Mouse (Mus musculus): ENCODE data around the gene Oxgr1. TPM values are rescaled to one million over a fixed set of nuclear protein-coding genes. Genes with fewer than 3 reads are reported as not detected.

Oxgr1 gene
- 0.03 TPM for polyA plus RNA-seq (2021)

- ATAC-seq (peak; percentile 58), DNase-seq (ENCODE audit: low read depth, low spot score) (no peak)
- POLR2A ChIA-PET: no interaction called here
- CTCF ChIA-PET: no interaction called here
- in situ Hi-C loops (cut with MboI; ENCODE audit: low pct_unique_long_range_greater_than_20kb): no loop called here
- TF ChIP-seq CTCF (IDR thresholded peaks at IDR 0.05): no peak
- no peaks in the 10 kb centered on the region for H3K27me3 ChIP-seq
Measured at GRCm38 (mm10) chr14:120042187-120042820, at the start of gene Oxgr1. Gene Oxgr1 (minus strand): TSS chr14:120042435.

- DNase-seq (ENCODE audit: low read depth, low spot score) (no peak), ATAC-seq (no peak)
- ChIA-PET POLR2A (no interaction called here), CTCF (no interaction called here)
- H3K27me3 ChIP-seq: peaks cover 6% of the 10 kb centered on the region
- no peak for TF ChIP-seq CTCF (IDR thresholded peaks at IDR 0.05)
- in situ Hi-C loops (cut with MboI; ENCODE audit: low pct_unique_long_range_greater_than_20kb): no loop called here
Measured at GRCm38 (mm10) chr14:120090401-120090800, 48.2 kb upstream of the Oxgr1 start.

GRCm38 (mm10) chr14:120089649-120090360, 47.6 kb upstream of the Oxgr1 start:
- TF ChIP-seq CTCF (IDR thresholded peaks at IDR 0.05): no peak
- POLR2A ChIA-PET: no interaction called here

GRCm38 (mm10) chr14:120089006-120089648, 46.9 kb upstream of the Oxgr1 start:
- ATAC-seq (no peak), DNase-seq (ENCODE audit: low read depth, low spot score) (no peak)
- no peak for TF ChIP-seq CTCF (IDR thresholded peaks at IDR 0.05)
- H3K27me3 ChIP-seq: peaks cover 6% of the 10 kb centered on the region
- POLR2A ChIA-PET: no interaction called here
- in situ Hi-C loops (cut with MboI; ENCODE audit: low pct_unique_long_range_greater_than_20kb): no loop called here
- CTCF ChIA-PET: no interaction called here

More at GRCm38 (mm10) chr14:120089649-120090360, 47.6 kb upstream of the Oxgr1 start:
- in situ Hi-C loops (cut with MboI; ENCODE audit: low pct_unique_long_range_greater_than_20kb): no loop called here
- no peak for DNase-seq (ENCODE audit: low read depth, low spot score)
- CTCF ChIA-PET: no interaction called here
- H3K27me3 ChIP-seq: peaks cover 6% of the 10 kb centered on the region
- no peak for ATAC-seq

- ATAC-seq (no peak), DNase-seq (ENCODE audit: low read depth, low spot score) (no peak)
- in situ Hi-C loops (cut with MboI; ENCODE audit: low pct_unique_long_range_greater_than_20kb): no loop called here
- H3K27me3 ChIP-seq: peaks cover 6% of the 10 kb centered on the region
- CTCF ChIA-PET: interaction anchor here (0.6 to 1.2 kb wide), 3 partner anchors 10 to 386 kb away, joined by 3 read pairs; no protein-coding TSS in a partner anchor
- no peak for TF ChIP-seq CTCF (IDR thresholded peaks at IDR 0.05)
- POLR2A ChIA-PET: no interaction called here
Measured at GRCm38 (mm10) chr14:120084084-120084667, 41.9 kb upstream of the Oxgr1 start.

- CTCF ChIA-PET: interaction anchor here (0.9 kb wide), 2 partner anchors 584 to 688 kb away, joined by 3 read pairs; no protein-coding TSS in a partner anchor
- DNase-seq (ENCODE audit: low read depth, low spot score) (peak; percentile 15), ATAC-seq (no peak)
- in situ Hi-C loops (cut with MboI; ENCODE audit: low pct_unique_long_range_greater_than_20kb): loop anchor here (5.0 kb wide), 2 partner anchors 326 to 681 kb away; no protein-coding TSS in a partner anchor
- POLR2A ChIA-PET: no interaction called here
- TF ChIP-seq CTCF (IDR thresholded peaks at IDR 0.05): peak; percentile 55
- peaks cover 9% of the 10 kb centered on the region for H3K27me3 ChIP-seq
Measured at GRCm38 (mm10) chr14:120076192-120076591, 34.0 kb upstream of the Oxgr1 start.

GRCm38 (mm10) chr14:120075746-120076145, 33.5 kb upstream of the Oxgr1 start:
- ATAC-seq (no peak), DNase-seq (ENCODE audit: low read depth, low spot score) (no peak)
- ChIA-PET CTCF (interaction anchor here (0.9 kb wide), 2 partner anchors 584 to 688 kb away, joined by 3 read pairs; no protein-coding TSS in a partner anchor), POLR2A (no interaction called here)
- in situ Hi-C loops (cut with MboI; ENCODE audit: low pct_unique_long_range_greater_than_20kb): loop anchor here (5.0 kb wide), 2 partner anchors 327 to 682 kb away; no protein-coding TSS in a partner anchor
- TF ChIP-seq CTCF (IDR thresholded peaks at IDR 0.05): no peak
- peaks cover 13% of the 10 kb centered on the region for H3K27me3 ChIP-seq

GRCm38 (mm10) chr14:120074231-120074630, 32.0 kb upstream of the Oxgr1 start:
- no peak for TF ChIP-seq CTCF (IDR thresholded peaks at IDR 0.05)
- ATAC-seq (no peak), DNase-seq (ENCODE audit: low read depth, low spot score) (no peak)
- in situ Hi-C loops (cut with MboI; ENCODE audit: low pct_unique_long_range_greater_than_20kb): loop anchor here (25.0 kb wide), 2 partner anchors 987 to 1062 kb away; partner anchors contain the start of gene Uggt2
- ChIA-PET POLR2A (no interaction called here), CTCF (no interaction called here)
- H3K27me3 ChIP-seq: peaks cover 18% of the 10 kb centered on the region

- no peak for DNase-seq (ENCODE audit: low read depth, low spot score)
- in situ Hi-C loops (cut with MboI; ENCODE audit: low pct_unique_long_range_greater_than_20kb): loop anchor here (25.0 kb wide), 2 partner anchors 974 to 1049 kb away; partner anchors contain the start of gene Uggt2
- peak; percentile 94 for TF ChIP-seq CTCF (IDR thresholded peaks at IDR 0.05)
Measured at GRCm38 (mm10) chr14:120061096-120061495, 18.9 kb upstream of the Oxgr1 start.

GRCm38 (mm10) chr14:120033454-120033853, 8.8 kb downstream of the Oxgr1 start:
- ATAC-seq (no peak), DNase-seq (ENCODE audit: low read depth, low spot score) (no peak)
- ChIA-PET POLR2A (no interaction called here), CTCF (no interaction called here)
- in situ Hi-C loops (cut with MboI; ENCODE audit: low pct_unique_long_range_greater_than_20kb): no loop called here
- peaks cover 22% of the 10 kb centered on the region for H3K27me3 ChIP-seq
- TF ChIP-seq CTCF (IDR thresholded peaks at IDR 0.05): no peak

More at GRCm38 (mm10) chr14:120061096-120061495, 18.9 kb upstream of the Oxgr1 start:
- ATAC-seq: no peak
- ChIA-PET CTCF (interaction anchor here (0.7 to 1.4 kb wide), 5 partner anchors 12 to 1075 kb away, joined by 3 to 5 read pairs (median 3); no protein-coding TSS in a partner anchor), POLR2A (interaction anchor here (0.7 kb wide), 1 partner anchor 68 kb away, joined by 3 read pairs; no protein-coding TSS in a partner anchor)
- H3K27me3 ChIP-seq: no peaks in the 10 kb centered on the region
